Mouse (Mus musculus) heart, embryonic 15.5 days (tissue): Measurements from ENCODE around the gene Tmub1. TPM values are rescaled to one million over a fixed set of nuclear protein-coding genes. Genes with fewer than 3 reads are reported as not detected.
A peak's percentile ranks its signal among the peaks of the same experiment; 100 is the strongest.

ENCODE experiments used
- ATAC-seq: fragments of 200-750 bp; cut with Nextera tagmentation; replicated peaks from 2 replicates; pipeline ENCODE4 v1.8.0; 2017; ENCODE audit warnings: low read depth, moderate TSS enrichment; ENCODE audit not compliant: insufficient number of reproducible peaks, insufficient read depth, low FRiP score
- H3K27ac ChIP-seq: fragments of 300-500 bp; sonication (generic); 2 replicates; pipeline ENCODE4 v1.5.1; 2015; ENCODE audit warnings: mild to moderate bottlenecking, inconsistent platforms
- H3K27me3 ChIP-seq: fragments of 300-500 bp; sonication (generic); 2 replicates; pipeline ENCODE4 v1.6.1; 2015; ENCODE audit warnings: inconsistent platforms
- H3K36me3 ChIP-seq: fragments of 300-500 bp; sonication (generic); 2 replicates; pipeline ENCODE4 v1.6.1; 2015; ENCODE audit warnings: mild to moderate bottlenecking, inconsistent platforms
- H3K4me1 ChIP-seq: fragments of 300-500 bp; sonication (generic); replicated peaks from 2 replicates; pipeline ENCODE4 v1.6.1; 2015; ENCODE audit warnings: inconsistent platforms
- H3K4me2 ChIP-seq: fragments of 300-500 bp; sonication (generic); 2 replicates; pipeline ENCODE4 v1.6.1; 2015; ENCODE audit warnings: inconsistent platforms, mild to moderate bottlenecking, moderate library complexity
- H3K4me3 ChIP-seq: fragments of 300-500 bp; sonication (generic); 2 replicates; pipeline ENCODE4 v1.5.1; 2015; ENCODE audit warnings: mild to moderate bottlenecking, inconsistent platforms
- H3K9ac ChIP-seq: fragments of 300-500 bp; sonication (generic); 2 replicates; pipeline ENCODE4 v1.6.1; 2015; ENCODE audit warnings: mild to moderate bottlenecking, inconsistent platforms
- H3K9me3 ChIP-seq: fragments of 300-500 bp; sonication (generic); replicated peaks from 2 replicates; pipeline ENCODE4 v1.6.1; 2016; ENCODE audit warnings: inconsistent platforms
- WGBS: fragments of 180-500 bp; shearing (Covaris S2); methylation state at CpG from one replicate; pipeline ENCODE4 v1.1.7; 2015; ENCODE audit warnings: mixed read lengths; 5-methylcytosine and 5-hydroxymethylcytosine counted together
- polyA plus RNA-seq: library from polyadenylated mRNA; unstranded; fragments of >200 nt; fragmentation: Nextera tagmentation; extraction: Ambion mirVana; gene quantifications from 2 replicates; pipeline ENCODE4 v1.2.1, GENCODE M21; 2015

The Tmub1 gene
- polyA plus RNA-seq, 1 experiment from 2014 or later: 17.0 TPM

GRCm38 (mm10) chr5:24441187-24441586 lies 6.5 kb downstream of the Tmub1 start:
- Histone ChIP-seq H3K4me1 (peaks cover 27% of the 10 kb centered on the region), H3K9ac (no peak overlapping the region), H3K4me3 (no peak overlapping the region), H3K36me3 (peaks cover 62% of the 10 kb centered on the region), H3K4me2 (no peak overlapping the region), H3K27ac (no peak overlapping the region), H3K27me3 (no peaks in the 10 kb centered on the region), H3K9me3 (no peaks in the 10 kb centered on the region)
- WGBS: 88% methylated on average over 8 of the region's 8 CpGs
- ATAC-seq: no peak

GRCm38 (mm10) chr5:24433993-24434392 lies 13.7 kb downstream of the Tmub1 start:
- Histone ChIP-seq H3K4me1 (peaks cover 7% of the 10 kb centered on the region; the same call in 1 of the 2 replicates), H3K27ac (no peak overlapping the region), H3K9ac (no peak overlapping the region), H3K27me3 (no peaks in the 10 kb centered on the region), H3K4me2 (no peak overlapping the region), H3K9me3 (no peaks in the 10 kb centered on the region), H3K4me3 (no peak overlapping the region), H3K36me3 (peaks cover 90% of the 10 kb centered on the region)
- no peak for ATAC-seq
- 84% methylated on average over 8 of the region's 8 CpGs for WGBS

GRCm38 (mm10) chr5:24428596-24428995 lies 19.1 kb downstream of the Tmub1 start:
- no peak overlapping the region for H3K4me3 ChIP-seq
- H3K36me3 ChIP-seq: peaks cover 41% of the 10 kb centered on the region
- peaks cover 45% of the 10 kb centered on the region for H3K4me1 ChIP-seq
- H3K9ac ChIP-seq: no peak overlapping the region
- 19% methylated on average over 9 of the region's 9 CpGs for WGBS
- H3K9me3 ChIP-seq: no peaks in the 10 kb centered on the region
- no peak overlapping the region for H3K27ac ChIP-seq
- 0 out of 2 replicates have a peak overlapping the region, but pooled peaks have one; percentile 20 for H3K4me2 ChIP-seq
- H3K27me3 ChIP-seq: no peaks in the 10 kb centered on the region
- no peak for ATAC-seq

- no peak overlapping the region for H3K27ac ChIP-seq
- H3K9ac ChIP-seq: no peak overlapping the region
- H3K4me1 ChIP-seq: peaks cover 43% of the 10 kb centered on the region
- H3K9me3 ChIP-seq: no peaks in the 10 kb centered on the region
- WGBS: 17% methylated on average over 15 of the region's 15 CpGs
- peak overlapping the region; percentile 20; the same call in 1 of the 2 replicates for H3K4me2 ChIP-seq
- H3K27me3 ChIP-seq: no peaks in the 10 kb centered on the region
- H3K4me3 ChIP-seq: 0 out of 2 replicates have a peak overlapping the region, but pooled peaks have one; percentile 7
- H3K36me3 ChIP-seq: peaks cover 36% of the 10 kb centered on the region
- ATAC-seq: no peak
Measured at GRCm38 (mm10) chr5:24427981-24428402, 19.7 kb downstream of the Tmub1 start.

GRCm38 (mm10) chr5:24427285-24427633 lies 20.4 kb downstream of the Tmub1 start:
- WGBS: 37% methylated on average over 12 of the region's 12 CpGs
- Histone ChIP-seq H3K27me3 (no peaks in the 10 kb centered on the region), H3K4me3 (peak overlapping the region; percentile 82; the same call in 1 of the 2 replicates), H3K4me2 (peak overlapping the region; percentile 87), H3K4me1 (peaks cover 51% of the 10 kb centered on the region), H3K9ac (0 out of 2 replicates have a peak overlapping the region, but pooled peaks have one; percentile 8), H3K27ac (0 out of 2 replicates have a peak overlapping the region, but pooled peaks have one; percentile 36), H3K9me3 (no peaks in the 10 kb centered on the region), H3K36me3 (peaks cover 29% of the 10 kb centered on the region)
- no peak for ATAC-seq

- 20% methylated on average over 9 of the region's 9 CpGs for WGBS
- peak overlapping the region; percentile 87 for H3K4me2 ChIP-seq
- no peaks in the 10 kb centered on the region for H3K9me3 ChIP-seq
- H3K4me3 ChIP-seq: peak overlapping the region; percentile 82
- peak overlapping the region; percentile 8; the same call in 1 of the 2 replicates for H3K9ac ChIP-seq
- H3K4me1 ChIP-seq: peaks cover 51% of the 10 kb centered on the region
- 0 out of 2 replicates have a peak overlapping the region, but pooled peaks have one; percentile 36 for H3K27ac ChIP-seq
- H3K27me3 ChIP-seq: no peaks in the 10 kb centered on the region
- H3K36me3 ChIP-seq: peaks cover 23% of the 10 kb centered on the region
- ATAC-seq: no peak
Measured at GRCm38 (mm10) chr5:24426556-24427284, 20.9 kb downstream of the Tmub1 start.

- Histone ChIP-seq H3K27ac (peak overlapping the region; percentile 95; the same call in 1 of the 2 replicates), H3K4me3 (peak overlapping the region; percentile 82), H3K27me3 (no peaks in the 10 kb centered on the region), H3K4me1 (peaks cover 51% of the 10 kb centered on the region), H3K4me2 (peak overlapping the region; percentile 87), H3K9ac (peak overlapping the region; percentile 71), H3K36me3 (peaks cover 17% of the 10 kb centered on the region), H3K9me3 (no peaks in the 10 kb centered on the region)
- ATAC-seq: no peak
- 2% methylated on average over 10 of the region's 10 CpGs for WGBS
Measured at GRCm38 (mm10) chr5:24426037-24426432, 21.6 kb downstream of the Tmub1 start.

- WGBS: under 1% methylated on average over 29 of the region's 30 CpGs
- H3K9ac ChIP-seq: peak overlapping the region; percentile 71
- peaks cover 12% of the 10 kb centered on the region for H3K36me3 ChIP-seq
- H3K4me1 ChIP-seq: peaks cover 51% of the 10 kb centered on the region
- H3K4me3 ChIP-seq: peak overlapping the region; percentile 82
- peak overlapping the region; percentile 95 for H3K27ac ChIP-seq
- peak; percentile 4; the same call in 1 of the 2 replicates for ATAC-seq
- H3K4me2 ChIP-seq: peak overlapping the region; percentile 87
- H3K9me3 ChIP-seq: no peaks in the 10 kb centered on the region
- no peaks in the 10 kb centered on the region for H3K27me3 ChIP-seq
Measured at GRCm38 (mm10) chr5:24425421-24426036, 22.1 kb downstream of the Tmub1 start.

GRCm38 (mm10) chr5:24424861-24425411 lies 22.7 kb downstream of the Tmub1 start:
- peak; percentile 50 for ATAC-seq
- peaks cover 51% of the 10 kb centered on the region for H3K4me1 ChIP-seq
- H3K4me3 ChIP-seq: peak overlapping the region; percentile 82
- H3K27ac ChIP-seq: peak overlapping the region; percentile 95
- H3K9me3 ChIP-seq: no peaks in the 10 kb centered on the region
- whole genome bisulfite sequencing: 2% methylated on average over 56 of the region's 60 CpGs
- peaks cover 7% of the 10 kb centered on the region for H3K36me3 ChIP-seq
- H3K9ac ChIP-seq: peak overlapping the region; percentile 71
- H3K27me3 ChIP-seq: no peaks in the 10 kb centered on the region
- H3K4me2 ChIP-seq: peak overlapping the region; percentile 87

GRCm38 (mm10) chr5:24424004-24424781 lies 23.5 kb downstream of the Tmub1 start:
- no peak; the same call in 1 of the 2 replicates for ATAC-seq
- Histone ChIP-seq H3K9ac (peak overlapping the region; percentile 71), H3K27me3 (no peaks in the 10 kb centered on the region), H3K27ac (peak overlapping the region; percentile 95), H3K4me1 (peaks cover 51% of the 10 kb centered on the region), H3K4me2 (peak overlapping the region; percentile 87), H3K36me3 (peaks cover 9% of the 10 kb centered on the region; the same call in 1 of the 2 replicates), H3K4me3 (peak overlapping the region; percentile 82), H3K9me3 (no peaks in the 10 kb centered on the region)
- WGBS: 12% methylated on average over 21 of the region's 21 CpGs
